Mouse (Mus musculus): ENCODE data around the gene Rcc1. TPM values are rescaled to one million over a fixed set of nuclear protein-coding genes. Genes with fewer than 3 reads are reported as not detected.
A peak's percentile ranks its signal among the peaks of the same experiment; 100 is the strongest.

Gene Rcc1
- polyA plus RNA-seq, 1 experiment from 2014 or later, result 160 TPM

DNA sequence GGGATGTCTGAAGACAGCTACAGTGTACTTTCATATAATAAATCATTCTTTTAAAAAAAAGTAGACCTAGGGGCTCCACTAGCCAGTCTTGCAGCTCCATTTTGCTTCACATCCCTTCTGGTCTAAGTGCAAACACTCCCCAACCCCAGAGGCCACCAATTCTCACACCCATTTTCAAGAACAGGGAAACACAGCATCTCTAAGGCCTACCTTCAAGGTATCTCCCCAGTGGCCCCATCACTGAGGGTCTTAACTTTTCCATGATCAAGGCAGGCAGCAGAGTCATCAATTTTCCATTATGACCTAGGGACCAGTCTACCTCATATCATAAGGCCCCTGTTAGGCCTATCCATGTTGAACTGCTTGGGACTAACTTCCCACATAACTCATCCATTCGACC, 2.0 kb downstream of the Rcc1 start:
- 33% methylated on average over 1 of the region's 1 CpGs for WGBS
- peak overlapping the region; percentile 36; the same call in 1 of the 2 replicates for H3K27ac ChIP-seq (replicated peaks)
- H3K27me3 ChIP-seq (replicated peaks; ENCODE audit: low read depth, poor library complexity, severe bottlenecking), result no peaks in the 10 kb centered on the region
- no peaks in the 10 kb centered on the region for H3K9me3 ChIP-seq
- DNase-seq (ENCODE audit: low spot score), result no peak
- peaks cover 43% of the 10 kb centered on the region for H3K36me3 ChIP-seq (replicated peaks)
- peaks cover 24% of the 10 kb centered on the region for H3K4me1 ChIP-seq
- peak overlapping the region; percentile 86 for H3K4me3 ChIP-seq

GRCm38 (mm10) chr4:132350854-132351253, 2.6 kb downstream of the Rcc1 start:
- Histone ChIP-seq H3K36me3 (replicated peaks) (peaks cover 37% of the 10 kb centered on the region), H3K4me3 (peak overlapping the region; percentile 86; the same call in 1 of the 2 replicates), H3K9me3 (no peaks in the 10 kb centered on the region), H3K27me3 (replicated peaks; ENCODE audit: low read depth, poor library complexity, severe bottlenecking) (no peaks in the 10 kb centered on the region), H3K27ac (replicated peaks) (no peak overlapping the region), H3K4me1 (peaks cover 24% of the 10 kb centered on the region)
- DNase-seq (ENCODE audit: low spot score), result no peak
- WGBS, result 54% methylated on average over 3 of the region's 3 CpGs

GRCm38 (mm10) chr4:132350123-132350740, 3.2 kb downstream of the Rcc1 start:
- peaks cover 34% of the 10 kb centered on the region for H3K36me3 ChIP-seq (replicated peaks)
- WGBS, result 28% methylated on average over 2 of the region's 2 CpGs
- no peak for DNase-seq (ENCODE audit: low spot score)
- no peaks in the 10 kb centered on the region for H3K9me3 ChIP-seq
- no peak overlapping the region for H3K27ac ChIP-seq (replicated peaks)
- H3K4me3 ChIP-seq, result no peak overlapping the region
- H3K4me1 ChIP-seq, result peaks cover 26% of the 10 kb centered on the region
- H3K27me3 ChIP-seq (replicated peaks; ENCODE audit: low read depth, poor library complexity, severe bottlenecking), result no peaks in the 10 kb centered on the region

GRCm38 (mm10) chr4:132349495-132350122, 3.8 kb downstream of the Rcc1 start:
- Histone ChIP-seq H3K4me1 (peaks cover 29% of the 10 kb centered on the region), H3K27me3 (replicated peaks; ENCODE audit: low read depth, poor library complexity, severe bottlenecking) (no peaks in the 10 kb centered on the region), H3K27ac (replicated peaks) (no peak overlapping the region), H3K36me3 (replicated peaks) (peaks cover 34% of the 10 kb centered on the region), H3K9me3 (no peaks in the 10 kb centered on the region), H3K4me3 (no peak overlapping the region)
- DNase-seq (ENCODE audit: low spot score), result no peak
- WGBS, result 59% methylated on average over 3 of the region's 3 CpGs

DNA sequence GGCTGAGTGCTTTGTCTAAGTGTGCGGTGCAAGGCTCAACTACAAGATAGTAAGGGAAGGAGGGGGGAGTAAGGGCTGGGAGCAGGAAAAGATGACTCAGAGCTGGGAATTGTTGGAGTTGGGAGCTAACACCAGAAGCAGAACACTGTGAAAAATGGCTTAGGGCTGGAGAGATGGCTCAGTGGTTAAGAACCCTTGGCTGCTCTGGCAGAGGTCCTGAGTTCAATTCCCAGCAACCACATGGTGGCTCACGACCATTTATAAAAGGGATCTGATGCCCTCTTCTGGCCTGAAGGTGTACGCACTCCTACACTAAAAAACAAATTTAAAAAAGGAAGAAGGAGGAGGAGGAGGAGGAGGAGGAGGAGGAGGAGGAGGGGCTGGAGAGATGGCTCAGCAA, 6.7 kb downstream of the Rcc1 start:
- Histone ChIP-seq H3K27ac (replicated peaks) (no peak overlapping the region), H3K36me3 (replicated peaks) (peaks cover 44% of the 10 kb centered on the region), H3K9me3 (no peaks in the 10 kb centered on the region), H3K4me1 (peaks cover 42% of the 10 kb centered on the region), H3K4me3 (no peak overlapping the region), H3K27me3 (replicated peaks; ENCODE audit: low read depth, poor library complexity, severe bottlenecking) (no peaks in the 10 kb centered on the region)
- DNase-seq (ENCODE audit: low spot score), result no peak
- WGBS, result 56% methylated on average over 3 of the region's 3 CpGs

- 85% methylated on average over 4 of the region's 4 CpGs for WGBS
- H3K27me3 ChIP-seq (replicated peaks; ENCODE audit: low read depth, poor library complexity, severe bottlenecking), result no peaks in the 10 kb centered on the region
- H3K4me1 ChIP-seq, result peaks cover 38% of the 10 kb centered on the region
Observed at GRCm38 (mm10) chr4:132346261-132346660, 7.1 kb downstream of the Rcc1 start.

DNA sequence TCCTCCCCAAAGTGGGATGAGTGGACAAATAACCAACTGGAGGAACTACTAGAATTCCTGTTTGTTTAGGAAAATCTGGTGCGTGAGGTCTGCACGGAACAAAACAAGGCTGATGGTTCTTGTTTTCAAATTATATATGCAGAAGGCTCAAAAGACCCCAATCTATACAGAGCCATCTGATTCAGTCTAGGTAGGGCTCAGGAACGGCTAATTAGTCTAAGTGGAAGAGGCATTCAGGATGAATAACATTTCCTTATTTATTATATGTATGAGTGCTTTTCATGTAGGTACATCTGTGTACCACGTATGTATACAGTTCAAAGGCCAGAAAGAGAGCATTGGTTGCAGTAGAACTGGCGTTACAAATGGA, 7.6 kb downstream of the Rcc1 start:
- Histone ChIP-seq H3K36me3 (replicated peaks) (peaks cover 43% of the 10 kb centered on the region), H3K4me3 (peak overlapping the region; percentile 97), H3K27me3 (replicated peaks; ENCODE audit: low read depth, poor library complexity, severe bottlenecking) (no peaks in the 10 kb centered on the region), H3K27ac (replicated peaks) (peak overlapping the region; percentile 97), H3K4me1 (peaks cover 35% of the 10 kb centered on the region), H3K9me3 (no peaks in the 10 kb centered on the region)
- 47% methylated on average over 5 of the region's 5 CpGs for WGBS
- no peak for DNase-seq (ENCODE audit: low spot score)

More at GRCm38 (mm10) chr4:132346261-132346660, 7.1 kb downstream of the Rcc1 start:
- no peak for DNase-seq (ENCODE audit: low spot score)
- H3K9me3 ChIP-seq, result no peaks in the 10 kb centered on the region
- no peak overlapping the region for H3K4me3 ChIP-seq
- no peak overlapping the region for H3K27ac ChIP-seq (replicated peaks)
- peaks cover 44% of the 10 kb centered on the region for H3K36me3 ChIP-seq (replicated peaks)

DNA sequence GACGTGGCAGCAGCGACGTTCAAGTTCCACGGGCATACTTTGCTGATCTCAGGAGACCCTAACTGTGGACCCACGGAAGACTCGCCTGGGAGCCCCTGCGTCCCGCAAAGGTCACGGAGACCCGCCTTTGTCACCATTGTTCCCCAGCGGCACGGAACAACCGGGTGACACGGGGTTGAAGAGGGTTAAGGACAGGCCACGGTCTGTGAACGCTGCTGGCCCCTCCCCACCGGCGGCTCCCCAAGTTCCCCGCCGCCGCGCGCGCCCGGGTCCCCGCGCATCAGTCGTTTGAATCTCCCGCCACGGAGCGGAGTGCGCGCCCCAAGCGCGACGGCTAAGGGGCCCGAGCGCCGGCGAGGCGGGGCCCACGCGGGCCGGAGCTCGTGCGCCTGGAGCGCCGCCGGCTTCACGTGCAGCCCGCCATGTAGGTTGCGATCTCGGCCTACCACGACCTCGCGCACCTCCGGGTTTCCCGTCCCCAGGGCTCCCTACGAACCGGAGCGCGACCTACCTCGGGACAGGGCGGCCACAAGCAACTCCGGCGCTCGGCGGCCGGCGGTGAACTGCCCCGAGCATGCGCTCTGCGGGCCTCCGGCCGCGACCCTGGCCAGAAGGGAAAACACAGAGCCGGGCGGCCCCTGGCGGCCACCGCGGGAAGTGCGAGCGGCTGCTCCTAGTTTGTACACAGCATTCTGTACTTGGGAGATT, 8.1 kb downstream of the Rcc1 start:
- H3K4me1 ChIP-seq, result peaks cover 35% of the 10 kb centered on the region
- peak; percentile 96 for DNase-seq (ENCODE audit: low spot score)
- WGBS, result under 1% methylated on average over 83 of the region's 83 CpGs
- peaks cover 43% of the 10 kb centered on the region for H3K36me3 ChIP-seq (replicated peaks)
- no peaks in the 10 kb centered on the region for H3K9me3 ChIP-seq
- peak overlapping the region; percentile 97 for H3K27ac ChIP-seq (replicated peaks)
- H3K4me3 ChIP-seq, result peak overlapping the region; percentile 97
- no peaks in the 10 kb centered on the region for H3K27me3 ChIP-seq (replicated peaks; ENCODE audit: low read depth, poor library complexity, severe bottlenecking)

DNA sequence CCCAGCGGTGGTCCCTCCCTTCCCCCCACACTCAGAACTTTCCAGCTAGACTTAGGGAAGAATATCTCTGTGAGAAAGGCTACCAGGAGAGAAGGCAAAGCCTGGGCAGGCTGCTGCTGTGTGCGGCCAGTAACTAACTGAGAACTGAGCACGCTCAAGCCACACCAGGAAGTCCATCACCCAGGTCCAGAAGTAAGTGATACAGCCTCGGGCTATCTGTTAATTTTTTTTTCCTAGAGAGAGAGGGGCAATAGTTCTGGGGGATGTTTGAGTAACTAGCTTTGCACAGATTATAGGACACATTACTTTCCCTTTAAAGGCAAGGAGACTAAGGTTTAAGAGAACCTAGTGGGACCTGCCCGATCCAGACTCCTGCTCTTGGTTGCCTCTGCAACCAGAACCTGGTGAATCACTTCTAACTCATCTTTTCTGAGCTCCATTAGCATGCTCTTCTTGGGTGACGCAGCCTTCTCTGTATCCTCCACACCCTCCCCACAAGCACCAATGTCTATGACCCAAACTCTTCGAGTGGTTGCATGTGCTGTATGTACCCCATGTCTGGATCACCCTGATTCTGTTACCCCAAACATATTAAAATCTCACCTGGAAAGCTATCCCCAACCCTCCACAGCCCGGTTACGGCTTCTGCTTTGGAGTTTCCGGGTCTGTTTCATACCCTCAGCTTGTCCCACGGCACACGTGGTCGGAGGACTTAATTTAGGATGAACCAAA, 8.8 kb downstream of the Rcc1 start:
- Histone ChIP-seq H3K27ac (replicated peaks) (peak overlapping the region; percentile 97), H3K27me3 (replicated peaks; ENCODE audit: low read depth, poor library complexity, severe bottlenecking) (no peaks in the 10 kb centered on the region), H3K36me3 (replicated peaks) (peaks cover 43% of the 10 kb centered on the region), H3K4me3 (peak overlapping the region; percentile 97), H3K4me1 (peaks cover 35% of the 10 kb centered on the region), H3K9me3 (no peaks in the 10 kb centered on the region)
- WGBS, result 9% methylated on average over 13 of the region's 13 CpGs
- DNase-seq (ENCODE audit: low spot score), result no peak

DNA sequence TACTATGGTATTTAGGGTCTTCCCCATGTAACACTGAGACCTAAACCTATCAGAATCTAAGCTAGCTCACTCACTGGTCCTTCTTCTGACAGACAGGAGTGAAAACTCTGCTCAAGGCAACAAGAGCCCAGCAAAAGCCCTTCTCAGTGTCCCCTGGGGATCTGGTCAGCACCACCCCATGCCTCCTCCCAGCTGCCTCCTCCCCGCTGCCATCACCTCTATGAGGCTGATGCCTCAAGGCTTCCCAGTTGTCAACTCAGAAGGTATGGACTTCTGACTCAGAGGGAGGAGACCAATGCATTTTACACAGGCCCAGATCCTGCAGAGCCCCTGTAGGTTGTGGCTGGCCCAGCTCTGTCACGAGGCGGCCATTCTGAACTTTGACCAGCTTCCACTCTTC, 12.0 kb downstream of the Rcc1 start:
- 86% methylated on average over 3 of the region's 3 CpGs for WGBS
- Histone ChIP-seq H3K4me1 (peaks cover 30% of the 10 kb centered on the region), H3K27me3 (replicated peaks; ENCODE audit: low read depth, poor library complexity, severe bottlenecking) (no peaks in the 10 kb centered on the region), H3K36me3 (replicated peaks) (peaks cover 69% of the 10 kb centered on the region), H3K9me3 (no peaks in the 10 kb centered on the region), H3K4me3 (no peak overlapping the region), H3K27ac (replicated peaks) (no peak overlapping the region)
- no peak for DNase-seq (ENCODE audit: low spot score)

- WGBS, result 93% methylated on average over 13 of the region's 13 CpGs
- H3K4me3 ChIP-seq, result no peak overlapping the region
- H3K9me3 ChIP-seq, result no peaks in the 10 kb centered on the region
- no peaks in the 10 kb centered on the region for H3K27me3 ChIP-seq (replicated peaks; ENCODE audit: low read depth, poor library complexity, severe bottlenecking)
- H3K27ac ChIP-seq (replicated peaks), result no peak overlapping the region
- H3K36me3 ChIP-seq (replicated peaks), result peaks cover 94% of the 10 kb centered on the region
- no peak for DNase-seq (ENCODE audit: low spot score)
- H3K4me1 ChIP-seq, result peaks cover 18% of the 10 kb centered on the region
Observed at GRCm38 (mm10) chr4:132338943-132339342, 14.5 kb downstream of the Rcc1 start.

DNA sequence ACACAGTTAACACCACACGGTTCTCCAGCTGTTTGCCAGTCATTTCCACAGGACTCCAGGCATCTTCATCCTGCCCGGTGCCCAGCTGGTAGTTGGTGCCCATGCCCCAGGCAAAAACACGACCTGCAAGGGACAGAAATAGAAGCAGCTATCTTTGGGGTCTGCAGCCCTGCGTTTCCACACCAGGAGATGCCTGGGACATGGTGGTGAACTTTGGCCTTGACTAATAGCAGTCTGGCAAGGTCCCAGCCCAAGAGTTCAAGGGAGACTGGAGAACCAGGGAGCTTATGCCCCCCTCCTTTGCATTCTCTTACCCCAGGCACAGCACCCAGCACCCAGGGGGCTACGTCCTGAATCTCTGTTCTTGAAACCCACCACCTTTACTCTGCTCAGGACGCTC, 20.5 kb downstream of the Rcc1 start:
- H3K27me3 ChIP-seq (replicated peaks; ENCODE audit: low read depth, poor library complexity, severe bottlenecking), result no peaks in the 10 kb centered on the region
- 83% methylated on average over 6 of the region's 6 CpGs for WGBS
- no peak overlapping the region for H3K4me3 ChIP-seq
- peaks cover 20% of the 10 kb centered on the region for H3K4me1 ChIP-seq
- H3K9me3 ChIP-seq, result no peaks in the 10 kb centered on the region
- peaks cover 74% of the 10 kb centered on the region for H3K36me3 ChIP-seq (replicated peaks)
- DNase-seq (ENCODE audit: low spot score), result no peak
- H3K27ac ChIP-seq (replicated peaks), result no peak overlapping the region

Measured in embryonic facial prominence, embryonic 10.5 days (tissue).